Mouse (Mus musculus): Measurements from ENCODE around the gene Rbak.

Rbak gene

GRCm38 (mm10) chr5:143149536-143149935 is 31.0 kb downstream of the Rbak start:
- no peak for TF ChIP-seq GATA4 (IDR thresholded peaks at IDR 0.05; ENCODE audit: insufficient replicate concordance, low read length)

GRCm38 (mm10) chr5:143148661-143149060 is 31.9 kb downstream of the Rbak start:
- no peak for TF ChIP-seq GATA4 (IDR thresholded peaks at IDR 0.05; ENCODE audit: insufficient replicate concordance, low read length)

GRCm38 (mm10) chr5:143147481-143147880 is 33.1 kb downstream of the Rbak start, which contains the start of gene Olfr718-ps1:
Gene Olfr718-ps1 (minus strand): TSS chr5:143147581.
- no peak for TF ChIP-seq GATA4 (IDR thresholded peaks at IDR 0.05; ENCODE audit: insufficient replicate concordance, low read length)

- no peak for TF ChIP-seq GATA4 (IDR thresholded peaks at IDR 0.05; ENCODE audit: insufficient replicate concordance, low read length)
These were observed 43.0 kb downstream of the Rbak start for GRCm38 (mm10) chr5:143137580-143137979.

GRCm38 (mm10) chr5:143135042-143135441 is 45.5 kb downstream of the Rbak start:
- TF ChIP-seq GATA4 (IDR thresholded peaks at IDR 0.05; ENCODE audit: insufficient replicate concordance, low read length), result no peak

GRCm38 (mm10) chr5:143132935-143133514 is 47.5 kb downstream of the Rbak start:
- TF ChIP-seq GATA4 (IDR thresholded peaks at IDR 0.05; ENCODE audit: insufficient replicate concordance, low read length), result no peak

GRCm38 (mm10) chr5:143130342-143130741 is 50.2 kb downstream of the Rbak start:
- no peak for TF ChIP-seq GATA4 (IDR thresholded peaks at IDR 0.05; ENCODE audit: insufficient replicate concordance, low read length)

GRCm38 (mm10) chr5:143129101-143129500 is 51.5 kb downstream of the Rbak start:
- no peak for TF ChIP-seq GATA4 (IDR thresholded peaks at IDR 0.05; ENCODE audit: insufficient replicate concordance, low read length)

GRCm38 (mm10) chr5:143127837-143128236 is 52.7 kb downstream of the Rbak start:
- TF ChIP-seq GATA4 (IDR thresholded peaks at IDR 0.05; ENCODE audit: insufficient replicate concordance, low read length), result no peak

- no peak for TF ChIP-seq GATA4 (IDR thresholded peaks at IDR 0.05; ENCODE audit: insufficient replicate concordance, low read length)
These were observed 53.7 kb downstream of the Rbak start for GRCm38 (mm10) chr5:143126908-143127307.

GRCm38 (mm10) chr5:143126089-143126488 is 54.5 kb downstream of the Rbak start:
- TF ChIP-seq GATA4 (IDR thresholded peaks at IDR 0.05; ENCODE audit: insufficient replicate concordance, low read length), result no peak

GRCm38 (mm10) chr5:143125601-143126000 is 55.0 kb downstream of the Rbak start:
- TF ChIP-seq GATA4 (IDR thresholded peaks at IDR 0.05; ENCODE audit: insufficient replicate concordance, low read length), result no peak

GRCm38 (mm10) chr5:143124805-143125378 is 55.7 kb downstream of the Rbak start:
- no peak for TF ChIP-seq GATA4 (IDR thresholded peaks at IDR 0.05; ENCODE audit: insufficient replicate concordance, low read length)

GRCm38 (mm10) chr5:143122673-143123072 is 57.9 kb downstream of the Rbak start:
- TF ChIP-seq GATA4 (IDR thresholded peaks at IDR 0.05; ENCODE audit: insufficient replicate concordance, low read length), result no peak

Data from liver, adult (tissue).